Mouse (Mus musculus) spleen, adult 2 months (tissue): ENCODE results near the gene Lyl1. TPM values are rescaled to one million over a fixed set of nuclear protein-coding genes. Genes with fewer than 3 reads are reported as not detected.

ENCODE experiments used
- DNase-seq, 2 experiments: peaks; one replicate each; pipeline versions ENCODE4 v3.0.0 to v3.0.0-alpha.2; 2012 to 2021; ENCODE audit warnings: low spot score in 2 of 2, low read depth in 1 of 2
- H3K27ac ChIP-seq: fragments of 200-500 bp; 2 replicates; pipeline ENCODE4 v1.5.1; 2012; ENCODE audit warnings: low read length, inconsistent platforms; ENCODE audit not compliant: insufficient read depth
- H3K27me3 ChIP-seq: fragments of 200-500 bp; 2 replicates; pipeline ENCODE4 v1.6.1; 2012; ENCODE audit warnings: mild to moderate bottlenecking, moderate library complexity, low read length, inconsistent platforms; ENCODE audit not compliant: control insufficient read depth, insufficient read depth
- H3K36me3 ChIP-seq: fragments of 200-500 bp; 2 replicates; pipeline ENCODE4 v1.6.1; 2012; ENCODE audit warnings: mild to moderate bottlenecking, low read length, inconsistent platforms; ENCODE audit not compliant: control insufficient read depth, insufficient read depth
- H3K4me1 ChIP-seq: fragments of 200-500 bp; 2 replicates; pipeline ENCODE4 v1.6.1; 2011; ENCODE audit warnings: inconsistent platforms; ENCODE audit not compliant: control insufficient read depth, insufficient read depth, insufficient read length
- H3K4me3 ChIP-seq: fragments of 200-500 bp; 2 replicates; pipeline ENCODE4 v1.5.1; 2011; ENCODE audit warnings: mild to moderate bottlenecking, inconsistent platforms; ENCODE audit not compliant: insufficient read depth, insufficient read length; ENCODE audit errors: extremely low read depth
- CTCF ChIP-seq: fragments of 200-500 bp; IDR thresholded peaks from 2 replicates; pipeline ENCODE4 v1.5.1; 2011; ENCODE audit warnings: mild to moderate bottlenecking, inconsistent platforms; ENCODE audit not compliant: insufficient read depth, insufficient read length, insufficient replicate concordance; ENCODE audit errors: extremely low read depth
- POLR2A ChIP-seq: fragments of 200-500 bp; IDR thresholded peaks from 2 replicates; pipeline ENCODE4 v1.6.1; 2011; ENCODE audit warnings: low read depth, low read length, inconsistent platforms
- WGBS: fragments of 180-500 bp; shearing (Covaris S2); methylation state at CpG from one replicate; pipeline ENCODE4 v1.1.7; 2018; 5-methylcytosine and 5-hydroxymethylcytosine counted together
- polyA plus RNA-seq: library from polyadenylated mRNA; depleted of rRNA; stranded (reverse); fragments of >200 nt; gene quantifications from 2 replicates; pipeline ENCODE4 v1.2.3, GENCODE M21; 2012

The Lyl1 gene
- polyA plus RNA-seq, 1 experiment: 90.0 TPM

- TF ChIP-seq CTCF: no peak
- Histone ChIP-seq H3K27me3 (no peaks in the 10 kb centered on the region), H3K4me3 (no peak overlapping the region), H3K36me3 (no peaks in the 10 kb centered on the region), H3K27ac (peak overlapping the region; percentile 26), H3K4me1 (peaks cover 7% of the 10 kb centered on the region; the same call in 1 of the 2 replicates)
- 60% methylated on average over 10 of the region's 10 CpGs for WGBS
- DNase-seq: no peak
Measured at GRCm38 (mm10) chr8:84725246-84725940, 24.1 kb downstream of the Lyl1 start.

DNA sequence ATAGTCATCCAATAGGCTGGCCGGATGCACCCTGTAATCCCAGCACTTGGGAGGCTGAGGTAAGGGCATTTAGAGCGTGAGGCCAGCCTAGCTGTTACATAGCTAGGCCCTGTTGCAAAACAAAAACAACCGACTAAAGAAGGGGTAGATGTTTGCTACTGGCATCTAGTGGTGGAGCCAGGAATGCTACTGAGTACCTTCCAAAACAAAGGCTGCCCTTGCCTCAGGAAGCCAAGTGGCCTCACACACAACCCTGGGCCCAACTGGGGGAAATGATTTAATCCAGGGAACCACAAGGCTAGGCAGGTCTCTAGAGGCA, 24.6 kb downstream of the Lyl1 start:
- TF ChIP-seq POLR2A (no peak), CTCF (no peak)
- WGBS: 35% methylated on average over 3 of the region's 3 CpGs
- Histone ChIP-seq H3K27me3 (no peaks in the 10 kb centered on the region), H3K4me3 (no peak overlapping the region), H3K36me3 (no peaks in the 10 kb centered on the region), H3K4me1 (peaks cover 7% of the 10 kb centered on the region; the same call in 1 of the 2 replicates), H3K27ac (peak overlapping the region; percentile 26)
- DNase-seq: no peak

DNA sequence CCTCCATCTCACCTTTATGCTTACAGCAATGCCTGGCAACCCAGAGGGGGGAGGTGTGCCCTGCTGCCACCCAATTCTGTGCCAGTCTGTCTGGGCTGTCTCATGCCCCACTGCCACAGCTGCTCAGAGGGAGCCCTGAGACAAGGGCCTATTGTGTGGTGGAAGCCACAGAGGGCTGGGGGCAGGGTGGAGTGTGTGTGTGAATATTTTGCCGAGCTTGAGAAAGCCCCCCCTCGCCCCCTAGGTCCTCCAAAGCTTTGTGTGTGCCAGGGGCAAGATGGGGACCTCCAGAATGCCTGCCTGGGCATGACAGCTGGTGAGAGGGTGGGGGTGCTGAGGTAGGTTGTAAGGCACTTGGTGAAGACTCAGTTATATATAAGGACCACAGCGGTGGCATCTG, 27.2 kb downstream of the Lyl1 start:
- Histone ChIP-seq H3K27me3 (no peaks in the 10 kb centered on the region), H3K4me1 (no peaks in the 10 kb centered on the region; the same call in 1 of the 2 replicates), H3K36me3 (no peaks in the 10 kb centered on the region), H3K27ac (peak overlapping the region; percentile 6; the same call in 1 of the 2 replicates), H3K4me3 (no peak overlapping the region)
- TF ChIP-seq POLR2A (no peak), CTCF (no peak)
- WGBS: 71% methylated on average over 3 of the region's 3 CpGs
- DNase-seq: no peak

DNA sequence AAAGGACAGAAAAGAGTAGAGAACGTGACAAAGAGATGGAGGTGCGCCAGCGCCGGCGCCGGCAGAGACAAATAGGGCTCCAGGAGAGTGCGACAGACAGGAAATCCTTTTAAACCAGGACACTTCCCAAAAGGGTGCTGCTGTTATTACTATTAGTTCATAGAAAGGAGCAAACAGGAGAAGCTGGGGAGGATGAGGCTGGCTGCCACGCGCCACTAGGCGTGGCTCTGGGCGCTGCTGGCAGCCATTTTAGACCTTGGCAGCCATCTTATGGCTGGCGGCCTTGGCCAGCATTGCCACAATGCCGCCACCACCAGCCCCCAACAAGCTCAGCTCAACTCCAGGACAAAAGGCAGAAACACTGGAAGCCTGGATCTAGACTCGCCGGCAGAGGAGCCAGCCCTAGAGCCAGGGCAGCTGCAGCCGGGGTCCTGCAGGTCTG, 28.7 kb downstream of the Lyl1 start:
- no peak overlapping the region for H3K4me3 ChIP-seq
- 80% methylated on average over 16 of the region's 16 CpGs for WGBS
- no peaks in the 10 kb centered on the region for H3K36me3 ChIP-seq
- H3K27ac ChIP-seq: peak overlapping the region; percentile 30; the same call in 1 of the 2 replicates
- no peak for DNase-seq
- TF ChIP-seq CTCF (no peak), POLR2A (no peak)
- H3K27me3 ChIP-seq: no peaks in the 10 kb centered on the region
- H3K4me1 ChIP-seq: no peaks in the 10 kb centered on the region; the same call in 1 of the 2 replicates

DNA sequence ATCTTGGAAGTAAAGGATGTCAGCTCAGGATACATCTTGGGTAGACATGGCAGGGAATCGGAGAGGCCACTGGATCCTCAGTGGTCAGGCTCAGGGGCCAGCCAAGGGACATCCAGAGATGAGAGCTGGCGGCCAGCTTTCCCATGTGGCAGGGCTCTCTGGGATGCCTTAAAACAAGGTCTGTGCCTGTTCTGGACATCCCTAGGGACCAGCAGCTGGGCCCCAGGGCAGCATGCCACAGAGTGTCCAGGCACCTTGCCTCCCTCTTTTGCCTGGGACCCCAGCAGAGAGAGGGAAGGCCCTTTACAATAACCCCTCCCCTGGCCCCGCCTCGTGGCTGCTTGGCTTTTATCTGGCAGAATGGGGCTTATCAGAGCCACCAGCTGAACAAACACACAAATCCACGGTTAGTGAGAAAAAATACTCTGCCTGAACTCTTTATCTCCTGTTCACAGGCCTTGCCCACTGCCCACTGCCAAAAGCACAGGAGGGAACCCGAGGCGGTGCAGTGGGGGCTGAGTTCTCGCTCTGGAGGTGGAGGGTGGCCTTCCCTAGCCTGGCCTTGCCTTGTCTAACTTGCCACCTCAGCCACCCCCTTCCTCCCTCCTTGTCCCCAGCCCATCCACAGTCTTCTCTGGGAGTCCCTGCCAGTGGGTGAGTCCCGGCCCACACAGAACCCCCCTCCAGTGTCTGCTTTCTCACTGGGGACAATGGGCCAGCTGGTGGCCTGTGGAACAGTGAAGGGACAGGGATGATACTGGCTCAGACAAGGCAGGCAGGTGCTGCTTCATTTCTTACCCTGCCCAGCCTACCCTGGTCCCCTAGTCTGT, 29.5 kb downstream of the Lyl1 start:
- TF ChIP-seq POLR2A (no peak), CTCF (no peak)
- peak overlapping the region; percentile 30; the same call in 1 of the 2 replicates for H3K27ac ChIP-seq
- no peak overlapping the region for H3K4me3 ChIP-seq
- no peaks in the 10 kb centered on the region for H3K4me1 ChIP-seq
- DNase-seq: no peak
- 55% methylated on average over 9 of the region's 9 CpGs for WGBS
- no peaks in the 10 kb centered on the region for H3K36me3 ChIP-seq
- H3K27me3 ChIP-seq: no peaks in the 10 kb centered on the region

DNA sequence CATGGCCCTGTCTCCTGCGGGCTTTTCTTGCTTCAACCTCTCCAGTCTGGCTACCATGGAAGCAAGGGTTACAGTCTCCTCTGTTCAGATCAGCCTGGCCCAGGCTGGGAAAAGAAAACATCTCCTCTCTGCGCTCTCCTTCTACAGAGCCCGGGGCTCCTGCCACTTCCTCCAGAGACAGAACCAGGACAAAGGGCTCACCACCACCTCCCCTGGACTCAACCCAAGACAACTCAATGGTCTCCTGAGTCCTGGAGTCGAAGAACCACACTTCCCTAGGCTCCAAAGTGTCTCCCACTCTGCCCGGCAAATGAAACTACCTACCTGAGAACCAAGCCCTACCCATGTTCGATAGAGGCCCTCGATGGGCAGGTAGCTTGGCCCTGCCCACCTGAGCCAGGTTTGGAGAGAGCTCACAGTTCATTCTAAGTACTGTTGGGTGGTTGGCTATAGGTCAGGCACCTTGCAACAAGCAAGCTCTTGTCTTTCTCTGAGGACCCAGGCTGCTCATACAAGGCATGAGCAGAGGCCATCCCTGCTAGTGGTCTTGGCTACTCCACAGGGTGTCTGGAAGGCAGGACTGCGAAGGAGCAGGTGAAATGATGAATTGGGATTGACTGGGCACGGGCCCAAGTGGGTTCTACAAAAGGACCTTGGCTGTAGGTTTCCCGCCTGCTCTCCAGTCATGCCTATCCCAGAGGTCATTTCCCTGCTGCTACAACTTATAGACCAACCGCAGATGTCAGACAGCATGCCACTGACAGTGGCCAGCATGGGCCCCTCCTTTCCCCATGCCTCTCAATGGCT, 30.3 kb downstream of the Lyl1 start:
- Histone ChIP-seq H3K27me3 (no peaks in the 10 kb centered on the region), H3K4me3 (no peak overlapping the region), H3K4me1 (no peaks in the 10 kb centered on the region), H3K27ac (peak overlapping the region; percentile 26; the same call in 1 of the 2 replicates), H3K36me3 (no peaks in the 10 kb centered on the region)
- 80% methylated on average over 11 of the region's 11 CpGs for WGBS
- no peak for TF ChIP-seq CTCF
- TF ChIP-seq POLR2A: no peak
- DNase-seq: no peak

GRCm38 (mm10) chr8:84732545-84732944, 31.3 kb downstream of the Lyl1 start:
- 80% methylated on average over 5 of the region's 5 CpGs for WGBS
- TF ChIP-seq CTCF: no peak
- TF ChIP-seq POLR2A: no peak
- no peaks in the 10 kb centered on the region for H3K4me1 ChIP-seq
- H3K4me3 ChIP-seq: no peak overlapping the region
- no peaks in the 10 kb centered on the region for H3K27me3 ChIP-seq
- no peaks in the 10 kb centered on the region for H3K36me3 ChIP-seq
- no peak overlapping the region for H3K27ac ChIP-seq
- DNase-seq: no peak
